Mouse (Mus musculus) heart, postnatal 4 days (tissue): ENCODE measurements at regions not wholly inside any gene's neighbourhood (a gene's known extent, or its start where the extent isn't known, plus 50 kb on each side); places are given as distances from the start of the nearest gene placed in this dataset.
"Not testable (repeated sequence)": the region's sequence is repeated elsewhere in the genome, so short reads cannot be mapped to it uniquely, and the experiment has no call there.

Experiments used
- DNase-seq: peaks from one replicate; pipeline ENCODE4 v3.0.0; 2021

GRCm38 (mm10) chr6:31133896-31134735 lies 175.2 kb upstream of the Klf14 start:
- DNase-seq, result no peak

GRCm38 (mm10) chr6:31134736-31135077 lies 175.8 kb upstream of the Klf14 start:
- no peak for DNase-seq

- no peak for DNase-seq
These were observed 176.7 kb upstream of the Klf14 start for GRCm38 (mm10) chr6:31135580-31135979.

- DNase-seq, result peak; percentile 79
These were observed 178.0 kb upstream of the Klf14 start for GRCm38 (mm10) chr6:31136895-31137294.

- DNase-seq, result peak; percentile 51
These were observed 178.5 kb upstream of the Klf14 start for GRCm38 (mm10) chr6:31137351-31137750.

GRCm38 (mm10) chr6:31140000-31140399 lies 181.1 kb upstream of the Klf14 start:
- DNase-seq, result no peak

GRCm38 (mm10) chr6:31140593-31140992 lies 181.7 kb upstream of the Klf14 start:
- no peak for DNase-seq

- peak; percentile 55 for DNase-seq
These were observed 182.6 kb upstream of the Klf14 start for GRCm38 (mm10) chr6:31141486-31141885.

- DNase-seq, result not testable (repeated sequence)
These were observed 183.7 kb upstream of the Klf14 start for GRCm38 (mm10) chr6:31142479-31143007.

GRCm38 (mm10) chr6:31145687-31146086 lies 186.8 kb upstream of the Klf14 start:
- no peak for DNase-seq

GRCm38 (mm10) chr6:31146779-31147178 lies 187.9 kb upstream of the Klf14 start:
- DNase-seq, result no peak

- DNase-seq, result no peak
These were observed 188.8 kb upstream of the Klf14 start for GRCm38 (mm10) chr6:31147682-31148081.

- no peak for DNase-seq
These were observed 189.5 kb upstream of the Klf14 start for GRCm38 (mm10) chr6:31148311-31148856.

GRCm38 (mm10) chr6:31149164-31149563 lies 190.3 kb upstream of the Klf14 start:
- DNase-seq, result no peak

- DNase-seq, result no peak
These were observed 191.5 kb upstream of the Klf14 start for GRCm38 (mm10) chr6:31150416-31150815.

GRCm38 (mm10) chr6:31155857-31156256 lies 197.0 kb upstream of the Klf14 start:
- peak; percentile 70 for DNase-seq

GRCm38 (mm10) chr6:31156999-31157398 lies 198.1 kb upstream of the Klf14 start:
- DNase-seq, result no peak

GRCm38 (mm10) chr6:31157429-31157828 lies 198.6 kb upstream of the Klf14 start:
- no peak for DNase-seq

- peak; percentile 74 for DNase-seq
These were observed 199.8 kb upstream of the Klf14 start for GRCm38 (mm10) chr6:31158648-31159047.

- peak; percentile 30 for DNase-seq
These were observed 200.4 kb upstream of the Klf14 start for GRCm38 (mm10) chr6:31159240-31159639.

GRCm38 (mm10) chr6:31159935-31160670 lies 201.2 kb upstream of the Klf14 start:
- DNase-seq, result no peak

- DNase-seq, result no peak
These were observed 202.8 kb upstream of the Klf14 start for GRCm38 (mm10) chr6:31161445-31162340.
